In genomic region chr11:3462846-3463245, GRCm38 (mm10) we compare ENCODE assay signal across 20 mouse cellular contexts. TPM values are rescaled to one million over a fixed set of nuclear protein-coding genes. Genes with fewer than 3 reads are reported as not detected.
"Had no signal": no experiment of that assay in that cellular context is flagged by ENCODE, and none has a peak within 500 bp of the region (broad histone marks: within the 10 kb centered on the region; RNA-seq: fewer than 3 reads in every experiment).

No protein-coding gene starts in this region.

- H3K4me2 ChIP-seq: lung, embryonic 15.5 days; midbrain, embryonic 12.5 days; midbrain, embryonic 15.5 days; neural tube, embryonic 13.5 days; neural tube, embryonic 15.5 days had no signal

- H3K4me1 ChIP-seq: lung, embryonic 15.5 days; midbrain, embryonic 12.5 days; midbrain, embryonic 15.5 days; neural tube, embryonic 13.5 days; neural tube, embryonic 15.5 days had no signal

- ATAC-seq: lung, postnatal 0 days; midbrain, embryonic 15.5 days had no signal

- H3K4me3 ChIP-seq: lung, embryonic 15.5 days; megakaryocyte, embryonic 14.5 days; midbrain, embryonic 12.5 days; midbrain, embryonic 15.5 days; neural tube, embryonic 13.5 days; neural tube, embryonic 15.5 days had no signal

- H3K9ac ChIP-seq: liver, embryonic 14.5 days; lung, embryonic 15.5 days; midbrain, embryonic 12.5 days; midbrain, embryonic 15.5 days; neural tube, embryonic 13.5 days; neural tube, embryonic 15.5 days had no signal

- H3K36me3 ChIP-seq: lung, embryonic 15.5 days; midbrain, embryonic 12.5 days; midbrain, embryonic 15.5 days; neural tube, embryonic 13.5 days; neural tube, embryonic 15.5 days had no signal

- DNase-seq: lung, adult 18-20 months; lung, postnatal 14 days; lung, postnatal 36 days; retina, postnatal 1 day; right cerebral cortex, adult 18-20 months; right cerebral cortex, postnatal 25 days; right cerebral cortex, postnatal 4 days; spleen, adult 18-20 months; thymus, adult 18-20 months; thymus, postnatal 14 days; thymus, postnatal 36 days had no signal

- H3K27ac ChIP-seq: liver, embryonic 14.5 days; lung, embryonic 15.5 days; macrophage; midbrain, embryonic 12.5 days; midbrain, embryonic 15.5 days; neural tube, embryonic 13.5 days; neural tube, embryonic 15.5 days had no signal

- H3K27me3 ChIP-seq: lung, embryonic 15.5 days; megakaryocyte, embryonic 14.5 days; midbrain, embryonic 12.5 days; midbrain, embryonic 15.5 days; neural tube, embryonic 13.5 days; neural tube, embryonic 15.5 days had no signal

- H3K9me3 ChIP-seq: lung, embryonic 15.5 days; megakaryocyte, embryonic 14.5 days; midbrain, embryonic 12.5 days; midbrain, embryonic 15.5 days; neural tube, embryonic 15.5 days had no signal

RNA-seq across cellular contexts. Expression of gene Pla2g3, which starts 25.2 kb away (rescaled TPM):
- polyA plus RNA-seq: macrophage had no signal
